Mouse (Mus musculus): Measurements from ENCODE around the gene Tmco3.

GRCm38 (mm10) chr8:13288646-13289045 is 656 bp downstream of the Tmco3 start:
- TF ChIP-seq CTCF (IDR thresholded peaks at IDR 0.05; ENCODE audit: low read depth) (no peak), EP300 (IDR thresholded peaks at IDR 0.05; ENCODE audit: low read depth) (no peak)

Measured in liver, postnatal 0 days (tissue).